Mouse (Mus musculus) testis, adult 2 months (tissue): ENCODE results near the gene Pif1.

Experiments
- CTCF ChIP-seq: fragments of 200-500 bp; IDR thresholded peaks from 2 replicates; pipeline ENCODE4 v1.5.1; 2012; ENCODE audit warnings: low read depth, mild to moderate bottlenecking, inconsistent platforms, low read length, moderate library complexity; ENCODE audit not compliant: control insufficient read depth, insufficient read depth, insufficient replicate concordance
- POLR2A ChIP-seq: fragments of 200-500 bp; IDR thresholded peaks from 2 replicates; pipeline ENCODE4 v1.6.1; 2012; ENCODE audit warnings: low read depth, mild to moderate bottlenecking, inconsistent platforms, low read length, moderate library complexity; ENCODE audit not compliant: control insufficient read depth

GRCm38 (mm10) chr9:65563073-65563472, 23.9 kb upstream of the Pif1 start:
- TF ChIP-seq CTCF (no peak), POLR2A (no peak)
